Mouse (Mus musculus) heart, postnatal 25 days (tissue): ENCODE measurements around the gene Haus7. TPM values are rescaled to one million over a fixed set of nuclear protein-coding genes. Genes with fewer than 3 reads are reported as not detected.
"Not testable (repeated sequence)": the region's sequence is repeated elsewhere in the genome, so short reads cannot be mapped to it uniquely, and the experiment has no call there.

Experiments
- DNase-seq: peaks from one replicate; pipeline ENCODE4 v3.0.0; 2022; ENCODE audit warnings: low spot score
- intact Hi-C: fragments of 180-260 bp; cut with DNase I; formaldehyde crosslinking; loops from one replicate; pipeline ENCODE4 v1.15.1; 2025
- total RNA-seq, 2 experiments: library from RNA; stranded (reverse); gene quantifications; 2 replicates each; pipeline ENCODE4 v1.2.3; 2021

Gene Haus7
- total RNA-seq, 2 experiments from 2014 or later: 4.8 to 6.2 TPM

- DNase-seq: no peak
- intact Hi-C loops: no loop called here
These were observed 9.5 kb upstream of the Haus7 start for GRCm38 (mm10) chrX:73468330-73468729.

DNA sequence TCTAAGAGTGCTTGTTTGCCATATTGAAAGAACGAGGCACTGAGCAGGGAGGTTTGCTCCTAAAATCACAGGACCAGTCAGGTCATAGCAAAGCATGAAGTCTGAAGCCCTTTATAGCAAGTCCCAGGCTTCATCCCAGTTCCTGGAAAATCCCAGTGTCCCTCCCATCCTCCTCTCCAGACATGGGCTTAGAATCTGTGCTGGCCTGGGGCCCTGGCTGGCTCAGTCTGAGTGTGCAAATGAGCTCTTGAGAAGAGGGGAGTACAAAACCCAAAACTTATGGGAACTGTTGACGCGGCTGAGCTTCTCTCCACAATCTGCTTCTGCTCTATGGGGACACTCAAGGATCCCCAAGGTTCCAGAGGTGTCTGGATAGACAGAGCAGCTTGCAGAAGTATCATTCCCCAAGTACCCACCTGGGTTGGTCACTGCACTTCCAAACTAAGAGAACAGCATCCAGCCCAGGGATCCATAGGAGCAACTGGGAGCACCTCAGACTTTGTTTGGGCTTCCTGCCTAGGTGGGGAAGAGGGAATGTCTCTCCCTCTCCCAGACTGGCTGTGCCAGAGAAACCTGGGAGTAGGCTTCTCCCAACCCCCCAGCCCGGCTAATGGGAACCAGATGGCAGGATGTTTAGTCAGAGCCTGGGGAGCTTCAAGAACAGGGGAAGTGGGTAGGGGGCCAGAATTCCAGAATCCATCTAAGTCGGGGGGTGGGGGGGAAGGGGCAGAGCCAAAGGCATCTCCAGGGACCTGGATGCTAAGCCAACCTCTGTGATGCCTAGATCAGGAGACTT is 8.8 kb upstream of the Haus7 start:
- intact Hi-C loops: no loop called here
- DNase-seq: peak; percentile 60

DNA sequence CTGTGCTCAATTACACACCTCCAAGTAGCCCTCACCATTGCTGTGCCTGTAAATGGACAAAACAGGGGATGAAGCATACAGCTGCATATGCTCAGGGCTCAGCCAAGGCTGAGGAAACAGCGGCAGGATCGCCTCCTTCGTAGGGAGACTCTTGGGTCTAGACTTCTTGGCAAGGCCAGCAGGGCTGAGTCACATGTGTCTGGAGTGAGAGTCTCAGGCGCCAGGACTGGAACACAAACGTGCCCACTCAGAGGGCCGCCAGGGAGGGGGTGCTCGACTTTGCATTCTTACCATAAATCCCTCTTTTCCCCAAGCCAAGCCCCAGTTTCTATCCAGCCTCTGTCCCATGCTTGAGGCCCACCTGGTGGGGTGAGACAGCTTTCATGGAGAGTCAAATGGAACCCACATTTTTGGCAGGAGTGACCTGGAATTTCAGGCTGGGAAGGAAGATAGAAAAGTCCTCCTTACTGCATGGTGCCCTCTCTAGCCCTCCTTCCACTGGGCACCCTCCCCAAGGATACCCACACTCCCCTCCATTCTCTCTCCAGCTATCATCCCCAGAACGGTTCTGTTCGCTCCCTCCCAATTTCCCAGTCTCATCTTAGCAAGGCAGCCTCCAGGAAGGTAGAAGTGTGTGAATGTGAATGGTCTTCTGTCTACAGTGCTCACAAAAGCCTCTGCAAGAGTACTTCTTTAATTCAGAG is 6.8 kb upstream of the Haus7 start:
- DNase-seq: peak; percentile 54
- intact Hi-C loops: no loop called here

DNA sequence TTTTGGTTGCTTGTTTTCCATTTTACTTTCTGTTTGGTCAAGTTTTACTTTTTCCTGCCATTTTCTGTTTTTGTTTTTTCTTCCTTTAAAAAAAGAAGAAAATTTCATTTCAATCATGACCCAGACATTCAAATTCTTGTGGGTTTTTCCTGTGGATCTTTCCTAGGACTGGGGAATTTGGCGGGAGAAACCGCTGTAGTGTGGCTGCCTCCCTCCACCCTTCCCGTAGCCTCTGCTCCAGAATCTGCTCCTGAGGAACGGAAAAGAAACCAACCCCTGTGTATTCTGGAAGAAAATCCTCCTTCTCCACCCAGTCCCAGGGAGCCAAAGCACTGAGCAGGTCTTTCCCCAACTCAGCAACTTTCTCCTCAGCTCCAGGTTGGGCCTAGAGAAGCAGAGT is 1.9 kb upstream of the Haus7 start:
- intact Hi-C loops: no loop called here
- no peak for DNase-seq

DNA sequence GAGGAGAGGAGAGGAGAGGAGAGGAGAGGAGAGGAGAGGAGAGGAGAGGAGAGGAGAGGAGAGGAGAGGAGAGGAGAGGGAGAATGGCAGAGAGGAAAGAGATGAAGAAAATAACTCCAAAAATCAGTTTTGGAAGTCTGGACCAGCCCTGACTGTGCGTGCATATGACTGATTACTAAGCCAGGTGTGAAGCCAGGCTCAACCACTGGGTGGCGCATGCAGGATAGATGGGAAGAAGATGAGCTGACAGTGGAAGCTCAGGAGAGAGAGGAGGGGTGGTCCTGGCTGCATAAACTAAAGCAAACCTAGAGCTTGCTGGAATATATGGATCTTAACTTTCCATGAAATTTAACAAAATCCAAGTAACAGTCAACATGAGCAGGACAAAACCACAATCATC is 6.9 kb downstream of the Haus7 start:
- no peak for DNase-seq
- intact Hi-C loops: loop anchor here (1.0 to 10.0 kb wide), 2 partner anchors 41 to 203 kb away; no protein-coding TSS in a partner anchor

DNA sequence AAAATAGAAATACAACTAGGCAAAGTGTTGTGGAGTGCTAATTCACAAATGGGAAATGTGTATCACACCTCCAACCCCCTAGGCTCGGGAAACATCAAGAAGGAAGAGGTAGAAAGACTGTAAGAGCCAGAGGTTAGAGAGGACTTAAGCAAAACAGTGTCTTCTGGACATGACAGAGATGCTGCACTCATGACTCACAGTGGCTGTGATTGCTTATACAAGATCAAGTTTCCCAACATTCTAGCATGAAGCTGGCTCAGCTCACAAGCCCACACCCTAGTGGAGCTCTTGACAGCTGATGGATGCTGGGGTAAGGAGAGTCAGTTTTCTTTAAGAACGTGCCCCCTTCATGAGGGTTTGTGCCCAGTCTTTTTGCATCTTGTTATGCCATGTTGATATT is 17.4 kb downstream of the Haus7 start:
- intact Hi-C loops: no loop called here
- no peak for DNase-seq

DNA sequence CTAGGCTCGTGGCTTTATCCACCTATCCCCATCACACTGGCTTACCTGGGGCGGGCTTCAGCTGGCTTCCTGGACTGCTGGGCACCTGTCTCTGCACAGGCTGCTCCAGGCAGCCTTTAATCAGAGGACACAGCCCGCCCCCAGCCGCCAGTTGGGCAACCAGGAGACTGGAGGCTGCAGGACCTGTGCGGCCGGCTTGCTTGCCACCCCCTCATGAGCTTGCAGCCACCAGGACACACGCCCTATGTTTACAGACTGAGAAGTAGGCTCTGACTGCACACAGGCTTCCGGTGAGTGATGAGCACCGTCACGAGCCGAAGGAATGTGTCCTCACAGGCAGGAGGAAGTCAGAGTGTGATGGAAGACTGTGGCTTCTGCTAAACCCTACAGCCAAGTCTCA is 23.6 kb downstream of the Haus7 start, which contains the start of gene Trex2:
Gene Trex2, minus strand, starts transcription at position 93 of the 400 bp plus-strand sequence.
- no peak for DNase-seq
- intact Hi-C loops: loop anchor here (10.0 kb wide), 1 partner anchor 380 kb away; no protein-coding TSS in a partner anchor

DNA sequence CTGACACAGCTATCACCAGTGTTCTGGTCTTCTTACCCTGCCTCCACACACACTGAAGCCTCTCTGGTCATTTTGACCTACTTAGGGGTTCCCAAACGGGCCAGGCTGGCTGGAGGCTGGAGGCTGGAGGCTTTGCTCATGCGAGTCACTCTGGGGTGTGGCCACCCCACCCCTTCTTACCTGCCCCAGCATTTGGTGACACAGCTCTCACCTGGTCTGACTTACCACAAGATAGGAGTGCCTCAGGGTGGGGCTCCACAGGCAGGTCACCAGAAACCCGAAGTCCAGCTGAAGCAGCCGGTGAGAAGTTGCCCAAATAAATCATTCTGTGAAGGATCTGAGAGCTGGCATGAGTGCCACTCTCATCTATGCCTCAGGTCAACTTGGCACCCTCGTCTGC is 26.0 kb downstream of the Haus7 start:
- intact Hi-C loops: loop anchor here (10.0 kb wide), 1 partner anchor 378 kb away; no protein-coding TSS in a partner anchor
- DNase-seq: no peak

DNA sequence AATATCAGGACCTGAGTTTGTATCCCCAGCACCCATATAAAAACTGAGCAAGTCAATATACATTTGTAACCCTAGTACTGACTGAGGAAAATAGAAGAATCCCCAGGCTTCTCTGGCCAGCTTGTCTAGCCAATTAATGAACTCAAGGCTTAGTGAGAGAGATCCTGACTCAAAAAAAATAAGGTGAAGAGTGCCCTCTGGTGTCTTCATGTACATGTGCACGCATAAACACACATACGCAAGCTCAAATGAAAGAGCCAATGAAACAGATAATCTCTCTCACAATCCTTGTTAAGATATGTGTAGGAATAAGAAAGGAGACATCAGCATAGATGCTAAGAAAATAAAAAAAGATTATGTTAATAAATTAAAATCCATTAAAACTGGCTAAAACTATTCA is 28.8 kb downstream of the Haus7 start:
- intact Hi-C loops: loop anchor here (10.0 kb wide), 1 partner anchor 375 kb away; no protein-coding TSS in a partner anchor
- no peak for DNase-seq

DNA sequence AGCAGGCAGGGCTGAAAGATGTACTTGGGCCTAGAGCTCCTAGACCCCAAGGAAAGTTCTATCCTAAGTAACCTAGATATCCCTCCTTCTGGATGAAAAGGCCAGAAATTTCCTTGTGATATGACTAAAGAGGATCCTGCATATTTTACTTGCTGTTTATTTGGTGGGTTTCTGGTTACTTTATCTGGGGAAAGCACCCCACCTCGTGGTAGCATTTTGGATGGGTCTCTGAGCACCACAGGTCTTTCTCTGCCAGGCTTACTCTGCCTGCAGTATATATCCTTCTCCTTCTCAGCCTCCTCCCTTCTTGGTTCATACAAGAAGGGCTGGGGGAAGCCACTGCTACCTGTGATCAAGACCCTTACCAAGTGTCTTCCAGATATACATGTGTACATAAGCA is 46.1 kb downstream of the Haus7 start:
- no peak for DNase-seq
- intact Hi-C loops: no loop called here

- DNase-seq: no peak
- intact Hi-C loops: no loop called here
These were observed 47.8 kb downstream of the Haus7 start, which contains the start of gene Zfp92 for GRCm38 (mm10) chrX:73410880-73411517. Gene Zfp92 (plus strand): TSS chrX:73411096.

- DNase-seq: no peak
- intact Hi-C loops: no loop called here
These were observed 57.2 kb downstream of the Haus7 start for GRCm38 (mm10) chrX:73401616-73402015.

GRCm38 (mm10) chrX:73400951-73401350 is 57.9 kb downstream of the Haus7 start:
- no peak for DNase-seq

DNA sequence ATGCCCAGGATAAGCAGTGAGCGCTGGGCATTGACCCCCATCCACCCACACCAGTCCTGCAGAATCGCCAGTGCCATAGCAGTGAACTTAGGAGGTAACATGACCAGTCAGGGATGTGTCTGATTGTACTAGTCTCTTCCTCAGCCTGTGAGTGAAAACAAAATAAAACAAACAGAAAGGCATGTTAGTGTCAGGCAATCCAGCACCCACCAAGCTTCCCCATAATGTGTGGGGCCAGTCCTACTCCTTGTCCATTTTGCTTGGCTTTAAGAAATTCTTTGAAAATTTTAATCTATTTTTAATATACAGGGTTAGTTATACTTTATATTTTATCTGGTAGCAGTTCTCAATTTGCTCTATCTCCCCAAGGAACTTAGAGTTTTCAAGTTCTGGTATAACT is 60.2 kb downstream of the Haus7 start, which contains the start of gene Gm18336:
Gene Gm18336, minus strand, starts transcription at position 101 of the 400 bp plus-strand sequence.
- intact Hi-C loops, DNase-seq: not testable (repeated sequence)

More at GRCm38 (mm10) chrX:73400951-73401350, 57.9 kb downstream of the Haus7 start:
- intact Hi-C loops: no loop called here

DNA sequence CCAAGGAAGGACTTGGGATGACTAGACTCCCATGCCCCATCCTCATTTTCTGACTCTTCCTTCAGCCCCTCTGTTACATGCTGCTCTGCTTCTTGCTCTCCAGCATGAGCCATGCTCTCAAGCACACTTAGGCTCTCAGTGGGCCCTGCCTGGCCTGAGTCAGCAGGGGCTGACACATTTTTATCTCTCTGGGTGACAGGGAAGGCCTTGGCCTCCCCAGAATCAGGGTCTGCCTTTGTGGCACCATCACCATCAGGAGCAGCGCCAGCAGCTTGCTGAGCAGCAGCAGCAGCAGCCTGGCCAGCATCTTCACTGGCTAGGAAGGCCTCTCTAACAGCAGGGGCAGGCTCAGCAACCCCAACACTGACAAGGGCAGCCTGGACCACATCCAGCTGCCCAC is 62.4 kb downstream of the Haus7 start:
- no peak for DNase-seq
- intact Hi-C loops: no loop called here

- DNase-seq: no peak
- intact Hi-C loops: no loop called here
These were observed 67.4 kb downstream of the Haus7 start for GRCm38 (mm10) chrX:73391481-73391880.
